Mouse (Mus musculus): ENCODE results near the gene Sirt2. TPM values are rescaled to one million over a fixed set of nuclear protein-coding genes. Genes with fewer than 3 reads are reported as not detected.

Sirt2 gene
- polyA plus RNA-seq, 1 experiment, result 17.6 TPM

DNA sequence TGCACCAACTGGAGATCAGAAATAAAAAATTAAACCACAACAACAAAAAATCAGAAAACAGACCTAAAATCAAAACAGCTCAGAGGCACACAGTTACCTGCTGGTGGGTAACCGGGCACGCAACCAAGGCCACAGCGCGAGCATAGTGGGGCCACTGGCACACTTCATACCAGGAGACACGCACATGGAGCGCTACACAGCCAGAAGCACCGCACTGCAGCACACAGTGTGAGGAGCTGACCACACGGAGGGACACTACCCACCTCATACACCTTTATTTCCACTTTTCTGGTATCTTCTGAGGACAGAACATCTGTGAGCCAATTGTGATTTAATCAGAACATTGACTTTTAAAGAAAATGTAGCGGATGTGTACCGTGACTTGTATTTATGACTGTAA, 50.4 kb downstream of the Sirt2 start:
- no peak for TF ChIP-seq GATA1 (IDR thresholded peaks at IDR 0.05; ENCODE audit: low read length)
- no peak for TF ChIP-seq TAL1 (IDR thresholded peaks at IDR 0.05; ENCODE audit: low read length)
- H3K27me3 ChIP-seq (ENCODE audit: control insufficient read depth), result no peaks in the 10 kb centered on the region
- no peak overlapping the region for H3K4me3 ChIP-seq (replicated peaks)
- H3K4me1 ChIP-seq (ENCODE audit: control insufficient read depth), result peaks cover 84% of the 10 kb centered on the region
- H3K36me3 ChIP-seq (ENCODE audit: control insufficient read depth), result peaks cover 100% of the 10 kb centered on the region
- no peaks in the 10 kb centered on the region for H3K9me3 ChIP-seq (ENCODE audit: control insufficient read depth, low read length)

DNA sequence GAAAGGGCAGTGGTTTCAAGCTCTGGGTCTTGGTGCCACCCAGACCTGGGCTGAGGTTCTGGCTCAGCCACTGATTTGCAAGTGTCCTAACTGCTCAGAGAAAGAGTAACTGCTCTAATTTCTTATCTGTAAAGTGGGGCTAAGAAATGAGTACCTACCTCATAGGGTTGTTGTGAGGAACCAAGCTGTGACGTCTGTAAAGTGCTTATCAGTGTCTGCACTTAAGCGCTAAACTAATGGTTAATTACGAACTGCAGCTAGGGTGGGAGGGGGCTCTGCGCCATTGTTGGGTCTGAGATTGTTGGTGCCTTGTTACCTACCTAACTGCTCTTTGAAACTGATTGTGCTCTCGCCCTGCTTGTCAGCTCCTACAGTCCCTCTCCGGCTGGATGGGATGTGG, 51.0 kb downstream of the Sirt2 start:
- peaks cover 100% of the 10 kb centered on the region for H3K36me3 ChIP-seq (ENCODE audit: control insufficient read depth)
- no peak for TF ChIP-seq GATA1 (IDR thresholded peaks at IDR 0.05; ENCODE audit: low read length)
- TF ChIP-seq TAL1 (IDR thresholded peaks at IDR 0.05; ENCODE audit: low read length), result no peak
- H3K4me1 ChIP-seq (ENCODE audit: control insufficient read depth), result peaks cover 82% of the 10 kb centered on the region
- no peaks in the 10 kb centered on the region for H3K27me3 ChIP-seq (ENCODE audit: control insufficient read depth)
- no peak overlapping the region for H3K4me3 ChIP-seq (replicated peaks)
- no peaks in the 10 kb centered on the region for H3K9me3 ChIP-seq (ENCODE audit: control insufficient read depth, low read length)

DNA sequence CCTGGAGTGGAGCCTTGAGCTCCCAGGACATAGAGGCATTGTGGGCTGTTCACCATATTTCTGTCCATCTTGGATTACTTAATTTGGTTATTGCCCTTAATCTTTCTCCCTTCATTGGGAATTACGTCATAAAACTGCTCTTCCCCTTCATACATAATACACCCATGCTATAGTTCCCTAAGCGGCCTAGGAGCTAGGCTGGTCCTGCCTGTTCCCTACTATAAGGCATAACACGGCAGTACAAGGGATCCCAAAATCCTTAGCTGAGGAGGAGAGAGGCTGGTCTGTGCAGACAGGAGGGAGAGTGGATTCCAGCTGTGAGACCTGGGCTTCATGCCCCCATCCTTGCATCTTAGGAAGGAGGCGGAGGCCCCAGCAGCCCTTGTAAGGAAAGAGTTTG, 51.4 kb downstream of the Sirt2 start:
- TF ChIP-seq TAL1 (IDR thresholded peaks at IDR 0.05; ENCODE audit: low read length) (no peak), GATA1 (IDR thresholded peaks at IDR 0.05; ENCODE audit: low read length) (no peak)
- no peaks in the 10 kb centered on the region for H3K9me3 ChIP-seq (ENCODE audit: control insufficient read depth, low read length)
- H3K36me3 ChIP-seq (ENCODE audit: control insufficient read depth), result peaks cover 100% of the 10 kb centered on the region
- no peaks in the 10 kb centered on the region for H3K27me3 ChIP-seq (ENCODE audit: control insufficient read depth)
- H3K4me1 ChIP-seq (ENCODE audit: control insufficient read depth), result peaks cover 78% of the 10 kb centered on the region
- no peak overlapping the region for H3K4me3 ChIP-seq (replicated peaks)

DNA sequence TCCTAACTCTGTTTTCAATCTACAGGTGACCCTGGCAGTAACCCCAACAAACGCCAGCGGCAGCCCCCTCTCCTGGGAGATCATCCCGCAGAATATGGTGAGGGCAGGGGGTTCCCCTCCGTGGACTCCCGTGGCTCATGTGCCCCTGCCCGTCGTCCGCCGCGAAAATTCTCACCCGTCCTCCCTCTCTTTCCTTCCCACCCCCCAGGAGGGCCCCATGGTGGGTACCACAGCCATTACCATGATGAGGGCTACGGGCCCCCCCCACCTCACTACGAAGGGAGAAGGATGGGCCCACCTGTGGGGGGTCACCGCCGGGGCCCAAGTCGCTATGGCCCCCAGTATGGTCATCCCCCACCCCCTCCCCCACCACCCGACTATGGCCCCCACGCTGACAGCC, 51.9 kb downstream of the Sirt2 start:
- TF ChIP-seq TAL1 (IDR thresholded peaks at IDR 0.05; ENCODE audit: low read length), result no peak
- no peak for TF ChIP-seq GATA1 (IDR thresholded peaks at IDR 0.05; ENCODE audit: low read length)
- H3K4me1 ChIP-seq (ENCODE audit: control insufficient read depth), result peaks cover 77% of the 10 kb centered on the region
- no peaks in the 10 kb centered on the region for H3K9me3 ChIP-seq (ENCODE audit: control insufficient read depth, low read length)
- peaks cover 100% of the 10 kb centered on the region for H3K36me3 ChIP-seq (ENCODE audit: control insufficient read depth)
- no peak overlapping the region for H3K4me3 ChIP-seq (replicated peaks)
- H3K27me3 ChIP-seq (ENCODE audit: control insufficient read depth), result no peaks in the 10 kb centered on the region

DNA sequence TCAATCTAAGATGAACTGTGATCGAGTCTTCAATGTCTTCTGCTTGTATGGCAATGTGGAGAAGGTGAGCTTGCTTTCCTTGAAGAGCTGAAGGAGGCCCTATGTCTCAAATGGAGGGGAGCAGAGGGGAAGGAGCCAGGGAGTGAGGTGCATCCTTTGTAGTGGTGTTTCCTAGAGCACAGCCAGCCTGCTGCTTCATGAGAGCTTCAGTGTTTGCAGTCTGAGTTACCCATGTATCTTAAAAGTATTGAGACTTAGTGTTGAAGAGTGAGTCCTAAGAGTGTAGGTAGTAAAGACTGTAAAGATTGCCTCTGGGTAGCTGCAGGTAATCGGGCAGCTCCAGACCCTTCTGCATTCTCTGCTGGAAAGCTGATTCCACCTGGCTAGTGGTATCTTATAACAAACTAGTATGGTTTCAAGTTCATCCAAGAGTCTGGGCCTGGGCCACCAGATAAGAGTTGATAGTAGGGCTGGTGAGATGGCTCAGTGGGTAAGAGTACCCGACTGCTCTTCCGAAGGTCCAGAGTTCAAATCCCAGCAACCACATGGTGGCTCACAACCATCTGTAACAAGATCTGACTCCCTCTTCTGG, 52.4 kb downstream of the Sirt2 start:
- no peak overlapping the region for H3K4me3 ChIP-seq (replicated peaks)
- H3K4me1 ChIP-seq (ENCODE audit: control insufficient read depth), result peaks cover 73% of the 10 kb centered on the region
- H3K27me3 ChIP-seq (ENCODE audit: control insufficient read depth), result no peaks in the 10 kb centered on the region
- TF ChIP-seq TAL1 (IDR thresholded peaks at IDR 0.05; ENCODE audit: low read length) (peak; percentile 24; the same call in 1 of the 3 replicates), GATA1 (IDR thresholded peaks at IDR 0.05; ENCODE audit: low read length) (no peak)
- H3K36me3 ChIP-seq (ENCODE audit: control insufficient read depth), result peaks cover 96% of the 10 kb centered on the region
- H3K9me3 ChIP-seq (ENCODE audit: control insufficient read depth, low read length), result no peaks in the 10 kb centered on the region

DNA sequence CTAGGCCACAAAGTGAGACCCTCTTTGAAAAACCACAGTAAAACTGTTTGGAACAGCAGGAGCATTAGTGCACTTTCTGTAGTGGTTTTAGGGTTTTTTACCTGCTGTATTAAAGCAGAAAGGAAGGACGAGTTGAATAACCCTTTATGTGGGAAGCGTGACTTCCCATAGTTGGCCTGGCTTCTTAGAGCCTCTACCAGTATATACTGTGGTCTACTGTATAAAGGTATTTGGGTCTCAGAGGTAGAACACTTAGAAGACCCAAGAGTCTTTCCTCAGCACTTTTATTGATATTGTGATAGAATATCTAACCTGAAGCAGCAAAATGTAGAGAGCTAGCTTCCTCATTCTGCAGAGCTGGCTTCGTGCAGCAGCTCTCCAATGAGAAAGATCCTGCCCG, 53.0 kb downstream of the Sirt2 start:
- TF ChIP-seq GATA1 (IDR thresholded peaks at IDR 0.05; ENCODE audit: low read length) (no peak), TAL1 (IDR thresholded peaks at IDR 0.05; ENCODE audit: low read length) (no peak)
- H3K36me3 ChIP-seq (ENCODE audit: control insufficient read depth), result peaks cover 90% of the 10 kb centered on the region
- no peaks in the 10 kb centered on the region for H3K9me3 ChIP-seq (ENCODE audit: control insufficient read depth, low read length)
- peaks cover 69% of the 10 kb centered on the region for H3K4me1 ChIP-seq (ENCODE audit: control insufficient read depth)
- no peaks in the 10 kb centered on the region for H3K27me3 ChIP-seq (ENCODE audit: control insufficient read depth)
- no peak overlapping the region for H3K4me3 ChIP-seq (replicated peaks)

DNA sequence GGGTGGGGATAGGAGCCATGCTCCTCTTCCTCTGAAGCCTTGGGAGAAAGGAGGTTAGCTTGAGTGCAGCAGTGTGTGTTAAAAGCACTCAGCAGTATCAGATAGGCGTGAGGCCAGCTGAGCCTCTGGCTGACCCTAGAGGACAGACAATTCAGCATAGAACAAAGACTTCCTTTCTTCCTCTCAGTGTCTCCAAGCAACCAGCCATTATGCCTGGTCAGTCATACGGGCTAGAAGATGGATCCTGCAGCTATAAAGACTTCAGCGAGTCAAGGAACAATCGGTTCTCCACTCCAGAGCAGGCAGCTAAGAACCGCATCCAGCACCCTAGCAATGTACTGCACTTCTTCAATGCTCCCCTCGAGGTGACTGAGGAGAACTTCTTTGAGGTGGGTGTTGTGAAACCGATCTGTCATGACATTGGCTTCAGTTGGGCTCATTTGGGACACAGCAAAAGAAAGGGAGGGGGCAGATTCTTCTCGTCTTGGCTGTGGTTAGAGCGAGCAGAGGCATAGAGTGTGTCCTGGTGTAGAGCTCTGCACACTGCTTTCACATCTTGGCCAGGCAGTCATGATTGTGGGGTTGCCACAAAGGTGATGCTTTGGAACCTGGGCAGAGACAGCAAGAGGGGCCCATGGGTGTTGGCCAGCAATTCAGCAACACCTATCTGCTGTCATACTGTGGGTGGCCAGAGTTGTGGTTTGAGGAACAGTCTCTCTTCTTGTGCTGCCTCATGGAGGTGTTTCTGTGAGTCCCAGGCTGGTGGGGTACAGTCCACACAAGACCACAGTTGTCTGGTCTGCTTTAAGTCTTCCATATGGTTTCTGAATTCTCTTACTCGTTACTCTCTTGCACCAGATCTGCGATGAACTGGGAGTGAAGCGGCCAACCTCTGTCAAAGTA, 54.1 kb downstream of the Sirt2 start:
- TF ChIP-seq TAL1 (IDR thresholded peaks at IDR 0.05; ENCODE audit: low read length) (no peak), GATA1 (IDR thresholded peaks at IDR 0.05; ENCODE audit: low read length) (no peak)
- Histone ChIP-seq H3K4me3 (replicated peaks) (no peak overlapping the region), H3K27me3 (ENCODE audit: control insufficient read depth) (no peaks in the 10 kb centered on the region), H3K36me3 (ENCODE audit: control insufficient read depth) (peaks cover 79% of the 10 kb centered on the region), H3K9me3 (ENCODE audit: control insufficient read depth, low read length) (no peaks in the 10 kb centered on the region), H3K4me1 (ENCODE audit: control insufficient read depth) (peaks cover 68% of the 10 kb centered on the region)

DNA sequence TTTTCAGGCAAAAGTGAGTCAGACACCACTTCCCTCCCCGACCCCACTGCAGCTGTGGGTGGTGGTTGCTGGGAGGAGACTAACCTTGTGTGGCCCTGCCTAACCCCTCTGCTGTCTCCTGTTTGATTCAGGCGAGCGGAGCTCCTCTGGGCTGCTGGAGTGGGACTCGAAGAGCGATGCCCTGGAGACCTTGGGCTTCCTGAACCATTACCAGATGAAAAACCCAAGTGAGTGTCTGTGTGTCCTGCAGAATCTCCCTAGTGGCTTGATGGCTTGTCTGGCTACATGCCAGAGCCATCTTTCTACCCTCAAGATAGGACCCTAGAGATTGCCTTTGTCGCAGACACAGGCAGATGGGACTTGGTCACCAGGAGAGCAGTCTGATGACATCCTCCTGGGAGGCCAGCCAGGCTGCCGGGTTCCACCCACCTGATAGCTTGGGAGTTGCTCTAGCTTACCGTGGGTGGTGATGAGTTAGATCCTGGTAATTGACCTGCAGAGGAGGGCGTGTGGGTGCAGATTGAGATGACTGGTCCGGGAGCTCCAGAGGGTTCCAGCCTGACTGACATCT, 54.8 kb downstream of the Sirt2 start:
- H3K4me3 ChIP-seq (replicated peaks), result no peak overlapping the region
- H3K27me3 ChIP-seq (ENCODE audit: control insufficient read depth), result no peaks in the 10 kb centered on the region
- H3K9me3 ChIP-seq (ENCODE audit: control insufficient read depth, low read length), result no peaks in the 10 kb centered on the region
- H3K4me1 ChIP-seq (ENCODE audit: control insufficient read depth), result peaks cover 68% of the 10 kb centered on the region
- peaks cover 76% of the 10 kb centered on the region for H3K36me3 ChIP-seq (ENCODE audit: control insufficient read depth)
- no peak for TF ChIP-seq GATA1 (IDR thresholded peaks at IDR 0.05; ENCODE audit: low read length)
- TF ChIP-seq TAL1 (IDR thresholded peaks at IDR 0.05; ENCODE audit: low read length), result no peak

DNA sequence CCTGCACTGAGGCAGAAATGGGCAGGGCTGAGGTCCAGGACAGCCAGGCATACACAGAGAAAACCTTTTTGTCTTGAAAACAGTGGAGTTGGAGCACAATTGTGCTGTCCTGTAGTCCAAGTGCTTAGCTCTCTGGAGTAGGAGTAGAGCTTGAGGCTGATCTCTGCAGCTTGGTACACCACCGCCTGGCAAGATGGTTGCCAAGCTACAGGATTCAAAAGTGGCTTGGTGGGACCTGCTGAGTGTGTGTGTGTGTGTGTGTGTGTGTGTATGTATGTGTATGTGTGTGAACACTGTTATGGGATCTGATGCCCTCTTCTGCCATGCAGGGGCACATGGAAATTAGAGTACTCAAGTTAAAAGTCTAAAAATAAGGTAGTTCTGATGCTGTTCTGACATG, 56.0 kb downstream of the Sirt2 start:
- Histone ChIP-seq H3K27me3 (ENCODE audit: control insufficient read depth) (no peaks in the 10 kb centered on the region), H3K4me1 (ENCODE audit: control insufficient read depth) (peaks cover 59% of the 10 kb centered on the region), H3K9me3 (ENCODE audit: control insufficient read depth, low read length) (no peaks in the 10 kb centered on the region), H3K4me3 (replicated peaks) (no peak overlapping the region), H3K36me3 (ENCODE audit: control insufficient read depth) (peaks cover 66% of the 10 kb centered on the region)
- TF ChIP-seq GATA1 (IDR thresholded peaks at IDR 0.05; ENCODE audit: low read length), result no peak
- no peak for TF ChIP-seq TAL1 (IDR thresholded peaks at IDR 0.05; ENCODE audit: low read length)

Measured in erythroblast, embryonic 14.5 days (primary cell).